14 mouse cellular contexts compared by ENCODE assay signal in the genomic region with DNA sequence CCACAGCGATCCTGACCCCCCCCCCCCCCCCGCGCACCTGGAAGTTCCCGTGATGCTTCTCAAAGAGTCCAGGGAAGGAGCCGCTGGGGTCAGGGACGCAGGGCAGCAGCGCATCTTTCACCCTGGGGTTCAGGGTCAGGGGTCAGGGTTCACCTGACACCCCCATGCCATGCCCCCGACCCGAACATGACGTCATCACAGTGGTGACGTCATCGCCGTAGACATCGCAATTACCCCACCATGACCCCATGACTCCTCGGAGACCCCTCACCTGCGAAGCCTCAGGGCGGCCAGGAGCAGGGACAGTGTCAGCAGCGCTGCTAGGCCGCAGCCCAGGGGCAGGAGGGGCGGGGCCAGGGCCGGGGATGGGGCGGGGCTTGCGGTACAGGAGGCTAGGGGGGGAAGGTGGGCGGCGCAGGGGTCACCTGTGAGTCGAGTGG. TPM values are rescaled to one million over a fixed set of nuclear protein-coding genes. Genes with fewer than 3 reads are reported as not detected.
DNase-seq lines count a peak whose midpoint lies in the region; ATAC-seq and TF ChIP-seq lines count a peak whose summit lies in the region.
"Had no signal": no experiment of that assay in that cellular context is flagged by ENCODE, and none has a peak within 500 bp of the region (broad histone marks: within the 10 kb centered on the region; RNA-seq: fewer than 3 reads in every experiment).

No protein-coding gene starts in this region.

- H3K4me1 ChIP-seq in thymus, adult 2 months (replicated peaks; ENCODE audit: control insufficient read depth, insufficient read depth, low read length), result peaks cover 5% of the 10 kb centered on the region; the same call in 1 of the 2 replicates
- H3K4me1 ChIP-seq: embryonic facial prominence, embryonic 10.5 days; forebrain, embryonic 12.5 days; stomach, embryonic 15.5 days had no signal

- no peak for ATAC-seq in activated CD4-positive, CD25-positive, alpha-beta regulatory T cell, adult 4 months
- ATAC-seq: intestine, embryonic 16.5 days had no signal

- H3K4me3 ChIP-seq in thymus, adult 2 months (ENCODE audit: control insufficient read depth, insufficient read depth, low read length), result no peak overlapping the region
- H3K4me3 ChIP-seq: forebrain, embryonic 12.5 days; layer of hippocampus, adult 2 months; myocyte; stomach, embryonic 15.5 days had no signal

- TF ChIP-seq CTCF in thymus, adult 2 months (IDR thresholded peaks at IDR 0.05; ENCODE audit: borderline replicate concordance, control insufficient read depth, extremely low read depth, insufficient read depth, low read length, poor library complexity), result no peak

- no peaks in the 10 kb centered on the region for H3K36me3 ChIP-seq in thymus, adult 2 months (ENCODE audit: control insufficient read depth, insufficient read depth, low read length)

- intact Hi-C loops in left cerebral cortex, postnatal 4 days (cut with DNase I), result loop anchor here (5.0 kb wide), 1 partner anchor 552 kb away; a partner anchor contains a TSS
- intact Hi-C loops in left cerebral cortex, postnatal 25 days (cut with DNase I), result loop anchor here (5.0 to 10.0 kb wide), 3 partner anchors 197 to 1283 kb away; a partner anchor contains a TSS

- DNase-seq in cerebellum, adult 8-10 months, result peak; percentile 49
- no peak for DNase-seq in cerebellum, adult 11 months
- DNase-seq in left cerebral cortex, postnatal 4 days, result peak; percentile 16
- no peak for DNase-seq in left cerebral cortex, postnatal 25 days (ENCODE audit: low spot score in 2 of 2)
- peak; percentile 41 for DNase-seq in thymus, postnatal 14 days
- DNase-seq in thymus, adult 2 months, result no peak
- DNase-seq in yolk sac, embryonic 10.5 days (ENCODE audit: low spot score), result peak; percentile 35

- no peak for TF ChIP-seq POLR2A in thymus, adult 2 months (IDR thresholded peaks at IDR 0.05; ENCODE audit: control insufficient read depth, extremely low read depth, insufficient read depth, low read length, poor library complexity)

- no peak overlapping the region for H3K27ac ChIP-seq in thymus, adult 2 months (ENCODE audit: control insufficient read depth, insufficient read depth, low read length)
- H3K27ac ChIP-seq: embryonic facial prominence, embryonic 10.5 days; forebrain, embryonic 12.5 days; layer of hippocampus, adult 2 months; stomach, embryonic 15.5 days had no signal

- 95% methylated on average over 26 of the region's 26 CpGs for WGBS in thymus, adult 2 months

- no peaks in the 10 kb centered on the region for H3K27me3 ChIP-seq in thymus, adult 2 months (ENCODE audit: control insufficient read depth, insufficient read depth, low read length)
- H3K27me3 ChIP-seq: forebrain, embryonic 12.5 days; stomach, embryonic 15.5 days had no signal

RNA-seq across cellular contexts. Expression of a gene that starts 3.5 kb away (rescaled TPM):
- total RNA-seq in left cerebral cortex, postnatal 4 days (2021), result 10 to 100 TPM; 41.6 to 47.1 TPM
- total RNA-seq in left cerebral cortex, postnatal 25 days (2021), result 10 to 100 TPM; 32.8 to 36.9 TPM
- polyA plus RNA-seq in thymus, adult 2 months (2012; rRNA removed), result 54.4 and 57.9 TPM in 2 replicates
- 1 to 10 TPM; 7.7 to 9.8 TPM for polyA plus RNA-seq in activated CD4-positive, CD25-positive, alpha-beta regulatory T cell, adult 4 months (2017; shearing (Covaris generic))

Comparison
In these comparisons a context has a peak if more than half of its experiments do, and no peak if none do; other contexts are left out.
1. DNase-seq: peak in cerebellum, adult 8-10 months (single experiment), left cerebral cortex, postnatal 4 days (single experiment), thymus, postnatal 14 days (single experiment) and yolk sac, embryonic 10.5 days (single experiment); none in cerebellum, adult 11 months (single experiment), left cerebral cortex, postnatal 25 days (0 of 2) and thymus, adult 2 months (single experiment).